Mouse (Mus musculus) embryonic facial prominence, embryonic 10.5 days (tissue): Measurements from ENCODE around the gene Zfp992. TPM values are rescaled to one million over a fixed set of nuclear protein-coding genes. Genes with fewer than 3 reads are reported as not detected.
"Not testable (repeated sequence)": the region's sequence is repeated elsewhere in the genome, so short reads cannot be mapped to it uniquely, and the experiment has no call there.

ENCODE experiments used
- DNase-seq: peaks from one replicate; pipeline ENCODE4 v3.0.0-alpha.2; 2017; ENCODE audit warnings: low spot score
- H3K27ac ChIP-seq: fragments of 300-500 bp; sonication (generic); replicated peaks from 2 replicates; pipeline ENCODE4 v1.5.1; 2016; ENCODE audit warnings: mild to moderate bottlenecking
- H3K27me3 ChIP-seq: fragments of 300-500 bp; sonication (generic); replicated peaks from 2 replicates; pipeline ENCODE4 v1.6.1; 2016; ENCODE audit warnings: low read depth, mild to moderate bottlenecking; ENCODE audit not compliant: poor library complexity, severe bottlenecking
- H3K36me3 ChIP-seq: fragments of 300-500 bp; sonication (generic); replicated peaks from 2 replicates; pipeline ENCODE4 v1.6.1; 2016; ENCODE audit warnings: mild to moderate bottlenecking, moderate library complexity
- H3K4me1 ChIP-seq: fragments of 300-500 bp; sonication (generic); 2 replicates; pipeline ENCODE4 v1.6.1; 2016
- H3K4me3 ChIP-seq: fragments of 300-500 bp; sonication (generic); 2 replicates; pipeline ENCODE4 v1.5.1; 2016; ENCODE audit warnings: mild to moderate bottlenecking, moderate library complexity
- H3K9me3 ChIP-seq: fragments of 300-500 bp; sonication (generic); 2 replicates; pipeline ENCODE4 v1.6.1; 2016; ENCODE audit warnings: mild to moderate bottlenecking
- WGBS: fragments of 180-500 bp; shearing (Covaris S2); methylation state at CpG from one replicate; pipeline ENCODE4 v1.1.7; 2016; 5-methylcytosine and 5-hydroxymethylcytosine counted together
- polyA plus RNA-seq: library from polyadenylated mRNA; unstranded; fragments of >200 nt; fragmentation: Nextera tagmentation; extraction: Ambion mirVana; gene quantifications from 2 replicates; pipeline ENCODE4 v1.2.1, GENCODE M21; 2016

The Zfp992 gene
- polyA plus RNA-seq: 4.3 and 5.0 TPM in 2 replicates

DNA sequence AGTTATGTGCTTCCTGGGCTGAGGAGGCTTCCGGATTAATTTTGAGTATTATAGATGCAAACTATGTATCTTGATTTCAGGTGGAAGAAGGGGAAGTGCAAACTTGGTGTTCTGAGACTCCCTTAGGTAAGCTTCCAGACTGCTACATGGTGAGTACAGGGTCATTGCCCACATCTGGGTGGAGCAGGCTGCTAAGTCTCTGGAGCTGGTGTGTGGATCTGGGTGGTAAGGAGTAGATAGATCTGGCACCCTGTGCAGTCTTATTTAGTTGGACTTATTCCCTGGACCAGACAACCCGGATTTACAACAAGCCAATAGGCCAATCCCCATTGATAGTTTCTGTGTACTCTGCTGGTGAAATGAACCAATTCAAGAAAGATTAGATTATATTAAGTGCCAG, at the start of gene Zfp992:
Gene Zfp992 (plus strand): TSS at position 74 of the 400 bp plus-strand sequence.
- peaks cover 53% of the 10 kb centered on the region for H3K9me3 ChIP-seq
- WGBS: 94% methylated on average over 2 of the region's 2 CpGs
- H3K36me3 ChIP-seq: peaks cover 23% of the 10 kb centered on the region
- not testable (repeated sequence) for DNase-seq, H3K27ac ChIP-seq, H3K27me3 ChIP-seq, H3K4me3 ChIP-seq, H3K4me1 ChIP-seq

DNA sequence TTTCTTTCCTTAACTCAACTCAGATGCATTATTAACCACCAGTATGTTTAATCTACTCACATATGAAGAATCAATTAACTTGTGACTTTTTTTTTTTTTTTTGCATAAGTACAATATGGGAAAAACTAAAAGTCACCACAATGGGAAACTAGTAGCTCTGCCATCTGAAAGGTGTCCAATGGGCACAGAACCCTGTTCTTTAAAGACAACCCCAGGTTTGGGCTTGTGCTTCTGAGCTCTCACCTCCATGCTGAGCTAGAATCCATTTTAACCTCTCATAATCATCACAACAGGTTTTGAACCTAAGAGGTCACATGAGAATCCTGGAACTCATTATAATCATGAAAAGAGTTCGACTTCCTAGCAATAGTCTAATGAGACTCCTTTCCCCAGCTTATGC, 19.4 kb upstream of the Zfp992 start:
- H3K27me3 ChIP-seq, H3K4me3 ChIP-seq, H3K27ac ChIP-seq, DNase-seq, H3K4me1 ChIP-seq: not testable (repeated sequence)
- 0% methylated on average over 1 of the region's 1 CpGs for WGBS
- Histone ChIP-seq H3K36me3 (peaks cover 21% of the 10 kb centered on the region), H3K9me3 (peaks cover 34% of the 10 kb centered on the region)

DNA sequence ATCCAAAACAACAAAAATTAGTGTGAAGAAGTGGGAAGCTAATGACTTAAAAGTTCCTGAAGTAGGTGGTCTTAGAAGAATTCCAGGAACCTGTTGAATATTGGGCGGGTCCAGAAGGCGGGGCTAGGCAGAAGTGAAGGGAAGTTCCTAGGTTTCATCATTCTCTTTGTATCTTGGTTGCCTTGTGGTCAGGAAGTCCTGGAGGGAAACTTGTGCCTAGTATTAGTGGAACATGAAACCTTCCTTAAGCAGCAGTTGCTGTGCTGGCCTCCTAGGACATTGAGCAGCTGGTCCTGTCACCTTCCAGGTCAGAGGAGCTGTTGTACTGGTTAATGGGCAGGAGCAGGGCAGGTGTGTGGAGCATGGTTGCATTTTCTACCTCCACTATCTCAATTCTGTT, 17.9 kb upstream of the Zfp992 start:
- peaks cover 14% of the 10 kb centered on the region for H3K36me3 ChIP-seq
- not testable (repeated sequence) for H3K27ac ChIP-seq, H3K27me3 ChIP-seq, DNase-seq, H3K4me3 ChIP-seq, H3K4me1 ChIP-seq
- peaks cover 25% of the 10 kb centered on the region for H3K9me3 ChIP-seq
- WGBS: 76% methylated on average over 2 of the region's 2 CpGs

DNA sequence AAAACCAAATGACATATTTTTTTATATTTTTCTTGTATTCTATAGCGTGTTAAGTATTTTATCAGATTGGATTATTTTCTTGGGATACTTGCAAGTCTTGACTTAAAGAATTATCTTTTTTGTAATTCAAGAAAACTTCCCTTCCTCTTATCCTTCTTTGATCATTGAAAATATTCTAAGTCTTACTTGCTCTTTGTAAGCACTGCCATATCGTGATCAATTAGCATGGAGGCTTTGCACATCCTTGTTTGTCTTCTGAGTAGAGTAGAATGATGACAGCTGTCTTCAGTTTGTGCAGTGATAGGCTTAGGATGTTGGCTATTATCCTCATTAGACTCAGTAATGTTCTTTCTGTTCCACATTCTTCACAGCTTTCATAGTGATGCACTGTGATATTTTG, 13.3 kb upstream of the Zfp992 start:
- not testable (repeated sequence) for H3K27ac ChIP-seq, H3K4me1 ChIP-seq, H3K4me3 ChIP-seq, DNase-seq, H3K36me3 ChIP-seq, H3K27me3 ChIP-seq
- peaks cover 21% of the 10 kb centered on the region for H3K9me3 ChIP-seq
- WGBS: 91% methylated on average over 2 of the region's 2 CpGs

GRCm38 (mm10) chr4:146437256-146437655, 11.6 kb upstream of the Zfp992 start:
- not testable (repeated sequence) for H3K4me1 ChIP-seq, DNase-seq

DNA sequence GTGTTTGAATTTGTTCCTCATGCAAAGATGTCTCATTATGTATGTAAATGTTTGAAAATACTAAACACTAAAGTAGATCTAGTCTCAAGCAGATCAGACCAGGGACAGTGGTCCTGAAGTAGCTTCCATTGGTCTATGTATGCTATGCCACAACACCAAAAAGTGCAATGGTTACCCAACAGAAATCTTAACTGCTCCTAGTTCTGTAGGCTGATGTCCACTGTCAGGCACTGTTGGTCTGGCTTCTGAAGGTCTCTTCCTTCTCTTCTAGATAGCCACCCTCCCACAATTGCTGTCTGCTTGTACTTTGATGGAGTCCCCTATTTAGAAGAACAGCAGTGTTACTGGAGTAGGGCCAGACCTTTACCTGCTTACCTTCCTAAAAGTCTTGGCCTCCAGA, 4.5 kb upstream of the Zfp992 start:
- Histone ChIP-seq H3K36me3 (peaks cover 18% of the 10 kb centered on the region), H3K9me3 (peaks cover 39% of the 10 kb centered on the region)
- H3K27ac ChIP-seq, H3K27me3 ChIP-seq, H3K4me3 ChIP-seq, H3K4me1 ChIP-seq, DNase-seq: not testable (repeated sequence)

More at GRCm38 (mm10) chr4:146437256-146437655, 11.6 kb upstream of the Zfp992 start:
- not testable (repeated sequence) for H3K36me3 ChIP-seq, H3K27ac ChIP-seq, H3K4me3 ChIP-seq, H3K27me3 ChIP-seq
- 82% methylated on average over 1 of the region's 2 CpGs for WGBS
- H3K9me3 ChIP-seq: peaks cover 16% of the 10 kb centered on the region

DNA sequence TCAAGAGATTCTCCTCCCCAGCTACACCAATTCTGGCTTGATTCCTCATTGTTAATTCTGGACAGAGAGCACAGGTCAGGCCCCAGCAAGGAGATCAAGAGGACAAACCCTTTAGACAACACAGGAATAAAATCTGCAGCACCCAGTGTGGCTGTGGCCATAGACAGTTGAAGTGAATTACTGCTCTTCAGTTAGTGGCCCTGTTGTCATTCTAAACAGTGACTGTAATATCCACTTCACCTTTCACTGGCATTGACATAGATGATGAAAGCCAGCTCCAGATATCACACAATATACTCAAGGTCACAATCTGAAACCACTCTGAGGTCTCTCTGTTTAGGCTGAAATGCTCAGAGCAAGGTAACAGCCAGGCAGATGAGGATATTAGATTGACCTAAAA, 3.7 kb upstream of the Zfp992 start:
- Histone ChIP-seq H3K9me3 (peaks cover 43% of the 10 kb centered on the region), H3K36me3 (peaks cover 18% of the 10 kb centered on the region)
- not testable (repeated sequence) for DNase-seq

GRCm38 (mm10) chr4:146446135-146446534, 2.7 kb upstream of the Zfp992 start:
- WGBS: 81% methylated on average over 4 of the region's 4 CpGs
- not testable (repeated sequence) for H3K27ac ChIP-seq, H3K4me1 ChIP-seq, H3K27me3 ChIP-seq, DNase-seq, H3K4me3 ChIP-seq
- Histone ChIP-seq H3K9me3 (peaks cover 47% of the 10 kb centered on the region), H3K36me3 (peaks cover 18% of the 10 kb centered on the region)

More for the DNA sequence above, 3.7 kb upstream of the Zfp992 start:
- not testable (repeated sequence) for H3K4me1 ChIP-seq, H3K4me3 ChIP-seq, H3K27ac ChIP-seq, H3K27me3 ChIP-seq

DNA sequence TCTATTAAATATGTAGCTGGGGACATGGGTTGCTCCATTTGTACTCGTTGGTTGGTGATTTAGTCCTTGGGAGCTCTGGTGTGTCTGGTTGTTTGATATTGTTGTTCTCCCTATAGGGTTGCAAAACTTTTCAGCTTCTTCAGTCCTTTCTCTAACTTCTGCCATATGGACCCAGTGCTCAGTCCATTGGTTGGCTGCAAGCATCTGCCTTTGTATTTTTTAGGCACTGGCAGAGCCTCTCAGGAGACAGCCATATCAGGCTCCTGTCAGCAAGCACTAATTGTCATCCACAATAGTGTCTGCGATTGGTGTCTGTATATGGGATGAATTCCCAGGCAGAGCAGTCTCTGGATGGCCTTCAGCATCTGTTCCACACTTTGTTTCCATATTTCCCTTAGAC, 1.8 kb upstream of the Zfp992 start:
- H3K27me3 ChIP-seq, H3K4me1 ChIP-seq, H3K4me3 ChIP-seq, DNase-seq, H3K27ac ChIP-seq: not testable (repeated sequence)
- peaks cover 47% of the 10 kb centered on the region for H3K9me3 ChIP-seq
- WGBS: 93% methylated on average over 2 of the region's 2 CpGs
- H3K36me3 ChIP-seq: peaks cover 18% of the 10 kb centered on the region

- DNase-seq, H3K27me3 ChIP-seq, H3K4me3 ChIP-seq, H3K4me1 ChIP-seq, H3K27ac ChIP-seq: not testable (repeated sequence)
- WGBS: 87% methylated on average over 5 of the region's 5 CpGs
- Histone ChIP-seq H3K36me3 (peaks cover 20% of the 10 kb centered on the region), H3K9me3 (peaks cover 53% of the 10 kb centered on the region)
Measured at GRCm38 (mm10) chr4:146449711-146450110, 888 bp downstream of the Zfp992 start.

GRCm38 (mm10) chr4:146452576-146452975, 3.8 kb downstream of the Zfp992 start:
- H3K4me1 ChIP-seq, DNase-seq, H3K27me3 ChIP-seq, H3K4me3 ChIP-seq, H3K27ac ChIP-seq: not testable (repeated sequence)
- Histone ChIP-seq H3K36me3 (peaks cover 25% of the 10 kb centered on the region), H3K9me3 (peaks cover 64% of the 10 kb centered on the region)
- WGBS: 88% methylated on average over 2 of the region's 2 CpGs

DNA sequence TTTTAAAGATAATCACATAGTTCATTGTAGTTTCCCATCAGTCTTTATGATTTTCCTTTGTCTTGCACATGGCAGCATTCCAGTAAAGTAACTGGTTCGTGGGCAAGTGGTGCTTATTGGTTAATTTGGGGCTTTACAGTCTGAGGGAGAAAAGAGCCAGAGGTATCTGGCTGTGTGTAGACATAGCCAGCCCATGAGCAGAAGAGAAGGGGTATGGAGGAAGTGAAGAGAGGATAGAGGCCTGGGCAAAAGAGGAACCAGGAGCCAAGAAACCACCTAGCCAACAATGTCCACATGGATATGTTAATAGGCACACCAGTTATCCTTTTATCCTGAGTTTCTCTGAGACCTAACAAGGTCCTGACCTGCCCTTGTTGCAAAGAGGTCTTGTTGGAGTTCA, 5.3 kb downstream of the Zfp992 start:
- not testable (repeated sequence) for H3K27ac ChIP-seq, H3K27me3 ChIP-seq, DNase-seq, H3K4me3 ChIP-seq, H3K4me1 ChIP-seq
- peaks cover 66% of the 10 kb centered on the region for H3K9me3 ChIP-seq
- 71% methylated on average over 1 of the region's 1 CpGs for WGBS
- peaks cover 21% of the 10 kb centered on the region for H3K36me3 ChIP-seq

DNA sequence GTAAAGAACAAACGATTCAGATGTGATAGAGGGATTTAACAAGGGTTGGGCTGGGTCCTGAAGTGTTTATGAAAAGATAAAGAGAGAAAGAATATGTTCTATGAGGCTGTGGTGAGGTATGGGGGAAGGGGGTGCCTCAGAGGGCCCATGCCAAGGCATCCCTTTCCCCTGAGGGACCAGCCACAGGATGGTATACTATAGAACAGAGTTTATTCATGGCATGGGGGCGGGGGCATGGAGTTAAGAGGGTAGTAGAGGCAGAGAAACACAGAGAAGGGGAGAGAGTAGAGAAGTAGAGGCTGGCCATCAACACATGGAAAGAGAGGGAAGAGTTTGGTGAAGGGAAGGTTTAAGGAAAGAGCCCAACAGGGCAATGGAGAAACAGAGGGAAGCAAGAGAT, 6.1 kb downstream of the Zfp992 start:
- Histone ChIP-seq H3K36me3 (peaks cover 20% of the 10 kb centered on the region), H3K27ac (no peak overlapping the region), H3K4me1 (no peaks in the 10 kb centered on the region), H3K27me3 (no peaks in the 10 kb centered on the region), H3K4me3 (no peak overlapping the region), H3K9me3 (peaks cover 67% of the 10 kb centered on the region)
- 63% methylated on average over 2 of the region's 2 CpGs for WGBS
- DNase-seq: no peak

DNA sequence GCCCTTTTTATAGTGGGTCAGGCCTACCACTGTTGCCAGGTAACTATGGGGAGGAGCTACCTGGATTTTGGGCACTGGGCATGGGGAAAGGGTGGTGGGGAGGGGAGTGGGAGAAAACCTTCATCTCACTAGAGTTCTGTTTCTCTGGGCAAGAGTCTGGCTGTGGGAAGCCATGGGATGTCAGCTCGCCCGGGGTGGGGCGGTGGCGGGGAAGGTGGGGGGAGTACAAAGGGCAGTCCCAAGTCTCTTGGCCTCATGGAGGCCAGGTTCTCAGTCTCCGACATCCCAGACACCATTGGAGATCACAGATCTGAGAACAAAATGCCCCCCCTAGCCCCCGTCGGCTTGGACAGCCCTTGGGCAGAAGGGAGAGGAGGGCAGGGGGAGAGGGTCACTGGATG, 6.5 kb downstream of the Zfp992 start:
- H3K27ac ChIP-seq: no peak overlapping the region
- 96% methylated on average over 7 of the region's 7 CpGs for WGBS
- DNase-seq: peak; percentile 19
- H3K4me1 ChIP-seq: no peaks in the 10 kb centered on the region
- H3K4me3 ChIP-seq: no peak overlapping the region
- peaks cover 65% of the 10 kb centered on the region for H3K9me3 ChIP-seq
- H3K36me3 ChIP-seq: peaks cover 20% of the 10 kb centered on the region
- no peaks in the 10 kb centered on the region for H3K27me3 ChIP-seq
